ENCODE assay signal across 29 mouse cellular contexts in the genomic region with DNA sequence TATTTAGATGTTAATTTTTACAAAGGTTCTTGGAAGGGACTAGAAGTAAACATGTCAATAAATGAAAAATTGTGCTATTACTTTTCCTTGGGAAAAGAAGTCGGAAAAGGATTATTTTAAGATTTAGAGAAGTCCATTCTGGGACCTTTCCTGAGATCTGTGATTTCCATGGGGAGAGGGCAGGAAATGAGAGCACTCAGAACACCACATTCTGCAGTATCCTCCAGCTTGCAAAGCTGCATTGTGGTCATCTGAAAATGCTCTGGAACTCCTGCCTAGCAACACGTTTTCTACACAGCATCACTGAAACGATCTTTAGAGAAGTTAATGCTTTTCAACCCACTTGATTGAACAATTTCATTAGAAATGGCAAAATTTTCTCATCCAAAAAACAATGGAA.
DNase-seq lines count a peak whose midpoint lies in the region; ATAC-seq and TF ChIP-seq lines count a peak whose summit lies in the region.
"Had no signal": no experiment of that assay in that cellular context is flagged by ENCODE, and none has a peak within 500 bp of the region (broad histone marks: within the 10 kb centered on the region; RNA-seq: fewer than 3 reads in every experiment).

No protein-coding gene starts in this region.

- H3K27me3 ChIP-seq in heart, embryonic 12.5 days (replicated peaks): no peaks in the 10 kb centered on the region
- H3K27me3 ChIP-seq: CH12.LX; embryonic facial prominence, embryonic 12.5 days; embryonic facial prominence, embryonic 15.5 days; heart, embryonic 15.5 days; hindbrain, embryonic 13.5 days; intestine, embryonic 15.5 days; kidney, embryonic 15.5 days; Patski had no signal

- H3K4me3 ChIP-seq in gastrocnemius, adult 2 months: no peak overlapping the region
- no peak overlapping the region for H3K4me3 ChIP-seq in heart, embryonic 12.5 days
- H3K4me3 ChIP-seq: embryonic facial prominence, embryonic 12.5 days; embryonic facial prominence, embryonic 15.5 days; heart, embryonic 15.5 days; hindbrain, embryonic 10.5 days; hindbrain, embryonic 13.5 days; intestine, embryonic 15.5 days; kidney, embryonic 15.5 days had no signal

- DNase-seq in gastrocnemius, adult 2 months: no peak
- DNase-seq in gastrocnemius, postnatal 10 days: no peak
- peak; percentile 7 to 29 for DNase-seq in heart, adult 18-20 months
- DNase-seq in heart, postnatal 10 days: peak; percentile 5 to 7
- no peak for DNase-seq in heart, postnatal 36 days
- DNase-seq: adrenal gland, postnatal 10 days; adrenal gland, postnatal 36 days; B cell, adult 2 months; cerebellum, adult 2 months; cerebellum, adult 9-11 months; cerebellum, postnatal 25 days; forebrain, postnatal 0 days; gastrocnemius, postnatal 36 days; kidney, adult 11 months; kidney, adult 8-10 months had no signal

- no peak overlapping the region for H3K9ac ChIP-seq in heart, embryonic 12.5 days
- H3K9ac ChIP-seq: embryonic facial prominence, embryonic 12.5 days; embryonic facial prominence, embryonic 15.5 days; forebrain, postnatal 0 days; heart, embryonic 15.5 days; hindbrain, embryonic 13.5 days; intestine, embryonic 15.5 days; kidney, embryonic 15.5 days had no signal

- no peak for ATAC-seq in heart, embryonic 12.5 days (ENCODE audit: insufficient number of reproducible peaks, low FRiP score)
- ATAC-seq: forebrain, embryonic 14.5 days; forebrain, postnatal 0 days; hindbrain, embryonic 16.5 days; intestine, embryonic 15.5 days; Patski had no signal

- H3K9me3 ChIP-seq in heart, embryonic 12.5 days (replicated peaks): no peaks in the 10 kb centered on the region
- H3K9me3 ChIP-seq: embryonic facial prominence, embryonic 12.5 days; embryonic facial prominence, embryonic 15.5 days; G1E; heart, embryonic 15.5 days; hindbrain, embryonic 10.5 days; hindbrain, embryonic 13.5 days; intestine, embryonic 15.5 days; kidney, embryonic 15.5 days had no signal

- no peak for TF ChIP-seq CTCF in gastrocnemius, adult 2 months (IDR thresholded peaks at IDR 0.05)

- 52% methylated on average over 3 of the region's 3 CpGs for WGBS in heart, embryonic 12.5 days

- no peaks in the 10 kb centered on the region for H3K4me1 ChIP-seq in heart, embryonic 12.5 days (replicated peaks)
- H3K4me1 ChIP-seq: embryonic facial prominence, embryonic 12.5 days; embryonic facial prominence, embryonic 15.5 days; heart, embryonic 15.5 days; hindbrain, embryonic 10.5 days; hindbrain, embryonic 13.5 days; intestine, embryonic 15.5 days; kidney, embryonic 15.5 days had no signal

- H3K36me3 ChIP-seq in heart, embryonic 12.5 days: no peaks in the 10 kb centered on the region
- H3K36me3 ChIP-seq: embryonic facial prominence, embryonic 12.5 days; embryonic facial prominence, embryonic 15.5 days; G1E; heart, embryonic 15.5 days; hindbrain, embryonic 10.5 days; hindbrain, embryonic 13.5 days; intestine, embryonic 15.5 days; kidney, embryonic 15.5 days had no signal

- H3K27ac ChIP-seq in gastrocnemius, adult 2 months: peak overlapping the region; percentile 71
- H3K27ac ChIP-seq in heart, embryonic 12.5 days (ENCODE audit: poor library complexity, severe bottlenecking): no peak overlapping the region
- H3K27ac ChIP-seq: embryonic facial prominence, embryonic 12.5 days; embryonic facial prominence, embryonic 15.5 days; heart, embryonic 15.5 days; hindbrain, embryonic 10.5 days; hindbrain, embryonic 13.5 days; intestine, embryonic 15.5 days; kidney, embryonic 15.5 days had no signal

- intact Hi-C loops in gastrocnemius, adult 2 months (cut with DNase I): no loop called here
- intact Hi-C loops in heart, postnatal 10 days (cut with DNase I): no loop called here
- intact Hi-C loops in heart, postnatal 36 days (cut with DNase I): no loop called here

- H3K4me2 ChIP-seq in heart, embryonic 12.5 days: no peak overlapping the region
- H3K4me2 ChIP-seq: embryonic facial prominence, embryonic 12.5 days; embryonic facial prominence, embryonic 15.5 days; heart, embryonic 11.5 days; heart, embryonic 15.5 days; hindbrain, embryonic 13.5 days; intestine, embryonic 15.5 days; kidney, embryonic 15.5 days had no signal

Comparison
In these comparisons a context has a peak if more than half of its experiments do, and no peak if none do; other contexts are left out.
1. DNase-seq: peak in heart, adult 18-20 months (2 of 2) and heart, postnatal 10 days (2 of 2); none in gastrocnemius, adult 2 months (single experiment), gastrocnemius, postnatal 10 days (single experiment) and heart, postnatal 36 days (0 of 2).